Mouse (Mus musculus) left cerebral cortex, postnatal 25 days (tissue): ENCODE measurements around the gene Trpm1. TPM values are rescaled to one million over a fixed set of nuclear protein-coding genes. Genes with fewer than 3 reads are reported as not detected.
"Not testable (repeated sequence)": the region's sequence is repeated elsewhere in the genome, so short reads cannot be mapped to it uniquely, and the experiment has no call there.

Experiments
- DNase-seq, 2 experiments: peaks; one replicate each; pipeline ENCODE4 v3.0.0; 2022; ENCODE audit warnings: low spot score in 2 of 2, mixed read lengths in 1 of 2
- intact Hi-C: fragments of 180-260 bp; cut with DNase I; formaldehyde crosslinking; loops from one replicate; pipeline ENCODE4 v1.15.1; 2025
- total RNA-seq, 2 experiments: library from RNA; stranded (reverse); gene quantifications; 2 replicates each; pipeline ENCODE4 v1.2.3; 2021

Trpm1 gene
- under 1 TPM; 0.23 to 0.44 TPM for total RNA-seq

GRCm38 (mm10) chr7:64153535-64153934 lies at the start of gene Trpm1:
TSS of gene Trpm1 (plus strand) at chr7:64153835.
- DNase-seq = no peak
- intact Hi-C loops = loop anchor here (10.0 kb wide), 2 partner anchors 299 to 829 kb away; no protein-coding TSS in a partner anchor

- DNase-seq = peak; percentile 29 to 75
- intact Hi-C loops = no loop called here
Observed at GRCm38 (mm10) chr7:64122131-64122715, 31.4 kb upstream of the Trpm1 start.

DNA sequence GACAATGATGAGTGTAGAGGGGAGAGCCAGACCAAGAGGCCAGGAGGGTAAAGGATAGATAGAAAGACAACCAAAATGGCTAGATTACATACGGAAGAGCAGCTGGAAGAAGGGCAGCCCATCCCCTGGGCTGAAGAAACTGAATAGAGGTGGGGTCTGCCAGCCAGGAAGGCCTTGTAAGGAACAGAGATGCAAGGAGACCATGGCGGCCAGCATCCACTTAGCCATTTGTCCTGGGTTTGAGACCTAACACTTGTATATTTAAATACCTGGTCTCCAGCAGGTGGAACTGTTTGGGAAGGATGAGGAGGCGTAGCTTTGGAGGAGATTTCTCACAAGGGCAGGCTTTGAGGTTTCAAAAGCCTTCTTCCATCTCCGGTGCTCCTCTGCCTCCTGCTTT lies 29.9 kb upstream of the Trpm1 start:
- intact Hi-C loops = no loop called here
- no peak for DNase-seq

GRCm38 (mm10) chr7:64125994-64126393 lies 27.6 kb upstream of the Trpm1 start:
- intact Hi-C loops, DNase-seq: not testable (repeated sequence)

GRCm38 (mm10) chr7:64139866-64140265 lies 13.8 kb upstream of the Trpm1 start:
- DNase-seq = no peak
- intact Hi-C loops = no loop called here

GRCm38 (mm10) chr7:64141301-64142032 lies 12.2 kb upstream of the Trpm1 start:
- DNase-seq = no peak
- intact Hi-C loops = no loop called here

DNA sequence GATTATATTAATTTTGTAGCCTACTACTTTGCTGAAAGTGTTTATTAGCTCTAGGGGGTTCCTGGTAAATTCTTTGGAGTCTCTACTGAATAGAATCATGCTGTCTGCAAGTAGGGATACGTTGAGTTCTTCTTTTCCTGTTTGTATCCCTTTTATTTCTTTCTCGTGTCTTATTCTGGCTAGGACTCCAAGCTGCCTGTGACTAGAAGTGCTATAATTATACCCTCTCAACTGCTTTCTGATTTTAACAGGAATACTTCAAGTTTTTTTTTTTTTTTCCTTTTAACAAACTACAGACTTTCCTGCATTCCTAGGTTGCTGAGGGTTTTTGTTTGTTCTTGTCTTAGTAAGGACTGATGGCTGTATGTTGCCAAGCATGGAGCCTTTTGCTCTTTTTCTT lies 4.3 kb upstream of the Trpm1 start:
- intact Hi-C loops = no loop called here
- DNase-seq = peak in 1 of 2 experiments; percentile 52

- DNase-seq = peak in 1 of 2 experiments; percentile 66
- intact Hi-C loops = loop anchor here (10.0 kb wide), 2 partner anchors 295 to 825 kb away; no protein-coding TSS in a partner anchor
Observed at GRCm38 (mm10) chr7:64149747-64150146, 3.9 kb upstream of the Trpm1 start.

DNA sequence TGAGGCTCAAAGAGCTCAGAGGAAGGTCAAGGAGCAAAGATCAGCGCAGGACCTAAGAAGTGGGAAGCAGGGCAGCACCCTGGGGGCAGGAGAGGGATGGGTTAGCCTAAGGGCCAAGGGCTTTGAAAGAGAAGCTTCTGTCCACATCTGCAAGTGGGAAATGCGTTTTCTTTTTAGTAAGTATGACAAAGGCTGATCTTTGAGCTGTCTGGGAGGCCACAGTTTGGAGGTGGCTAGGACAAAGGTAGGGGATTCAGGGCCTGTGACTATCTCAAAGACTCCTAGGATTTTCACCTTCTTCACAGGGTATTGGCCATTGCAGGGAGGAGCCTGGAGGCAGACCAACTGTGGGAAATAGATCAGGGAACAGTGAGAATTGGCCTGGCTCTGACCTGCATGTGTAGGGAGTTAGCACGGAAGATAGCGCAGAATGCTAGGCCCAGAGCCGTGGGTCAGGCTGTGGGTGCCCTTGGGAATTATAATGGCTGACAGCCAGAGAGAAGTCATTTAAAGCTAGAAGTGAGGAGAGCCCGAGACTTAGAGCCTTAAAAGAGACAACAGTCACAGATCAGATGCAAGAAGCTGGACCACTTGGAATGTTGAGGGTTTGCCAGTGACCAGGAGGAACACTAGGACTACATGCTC lies 3.1 kb upstream of the Trpm1 start:
- intact Hi-C loops = loop anchor here (10.0 kb wide), 2 partner anchors 296 to 826 kb away; no protein-coding TSS in a partner anchor

DNA sequence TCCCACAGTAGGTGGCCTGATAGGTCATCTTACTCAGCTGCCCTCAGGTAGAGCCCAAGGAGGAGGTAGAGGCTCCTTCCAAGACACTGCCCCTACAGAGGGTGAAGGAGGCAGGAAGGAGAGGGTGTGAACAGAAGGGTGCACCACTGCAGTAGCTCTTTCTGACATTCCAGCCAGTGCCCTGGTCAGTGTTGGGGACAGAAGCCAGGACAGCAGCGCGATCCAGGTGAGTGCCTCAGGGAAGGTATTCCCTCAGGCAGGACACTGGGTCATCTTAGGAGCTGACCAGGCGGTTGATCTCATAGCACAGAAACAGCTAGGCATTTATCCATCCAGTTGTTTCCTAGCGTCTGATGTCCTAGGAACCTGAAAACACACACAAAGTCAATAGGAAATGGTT lies 1.6 kb downstream of the Trpm1 start:
- intact Hi-C loops = loop anchor here (2.0 to 10.0 kb wide), 4 partner anchors 90 to 830 kb away; no protein-coding TSS in a partner anchor
- DNase-seq = no peak

More for the DNA sequence above, 3.1 kb upstream of the Trpm1 start:
- no peak for DNase-seq

DNA sequence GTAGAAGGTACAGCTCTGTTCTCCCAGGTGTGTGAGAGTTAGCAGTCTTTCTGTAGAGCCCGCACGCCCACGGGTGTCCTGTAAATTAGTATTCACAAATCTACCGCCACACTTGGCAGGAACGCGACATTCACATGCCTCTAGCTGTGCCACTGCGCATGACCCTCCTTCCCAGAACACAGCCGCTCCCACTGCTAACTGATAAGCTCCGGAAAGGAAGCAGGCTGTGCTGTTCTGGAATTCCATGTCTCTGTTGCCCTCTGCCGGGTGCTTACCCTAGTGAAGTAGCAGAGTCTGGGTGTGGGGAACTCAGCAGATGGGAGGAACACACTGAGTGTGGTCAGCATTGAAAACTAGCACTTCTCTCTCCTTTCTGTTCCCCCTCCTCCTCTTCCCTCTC lies 2.1 kb downstream of the Trpm1 start:
- intact Hi-C loops = loop anchor here (2.0 to 10.0 kb wide), 4 partner anchors 91 to 831 kb away; no protein-coding TSS in a partner anchor
- DNase-seq = peak; percentile 88 to 96

DNA sequence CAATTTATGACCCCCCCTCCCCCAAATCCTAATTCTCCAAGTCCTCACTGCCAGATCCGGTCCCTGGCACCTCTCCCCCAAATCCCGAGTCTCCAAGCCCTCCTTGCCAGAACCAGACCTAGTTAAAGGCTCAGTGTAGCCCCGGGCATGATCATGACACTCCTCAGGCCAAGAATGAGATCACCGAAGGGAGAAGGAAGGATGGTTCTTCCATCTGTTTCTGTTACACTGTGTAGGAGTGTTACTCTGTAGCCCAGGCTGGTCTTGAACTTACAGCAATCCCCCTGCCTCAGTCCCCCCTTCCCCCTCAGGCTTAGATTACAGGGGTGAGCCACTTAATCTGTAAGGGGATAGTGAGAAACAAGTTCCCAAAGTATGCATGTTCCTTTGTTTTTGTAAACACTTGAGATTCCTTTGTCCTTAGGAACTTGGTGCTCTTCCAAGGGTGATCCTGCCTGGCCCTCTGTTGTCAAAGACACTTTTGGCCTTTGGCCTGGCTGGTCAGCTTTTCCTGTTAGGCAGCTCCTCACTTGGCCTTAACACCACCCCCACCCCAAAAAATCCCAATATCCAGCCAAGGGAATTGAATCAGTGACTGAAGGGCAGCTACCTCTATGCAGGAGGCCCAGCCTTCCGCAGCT lies 2.8 kb downstream of the Trpm1 start:
- no peak for DNase-seq
- intact Hi-C loops = loop anchor here (10.0 kb wide), 2 partner anchors 302 to 832 kb away; no protein-coding TSS in a partner anchor

GRCm38 (mm10) chr7:64156918-64157690 lies 3.5 kb downstream of the Trpm1 start:
- intact Hi-C loops = loop anchor here (10.0 kb wide), 2 partner anchors 302 to 832 kb away; no protein-coding TSS in a partner anchor
- no peak for DNase-seq

GRCm38 (mm10) chr7:64158281-64159055 lies 4.8 kb downstream of the Trpm1 start:
- peak in 1 of 2 experiments; percentile 47 for DNase-seq
- intact Hi-C loops = loop anchor here (2.0 to 10.0 kb wide), 3 partner anchors 220 to 834 kb away; partner anchors contain the start of gene Klf13

GRCm38 (mm10) chr7:64159056-64159542 lies 5.5 kb downstream of the Trpm1 start:
- DNase-seq = no peak
- intact Hi-C loops = loop anchor here (2.0 to 10.0 kb wide), 3 partner anchors 220 to 834 kb away; partner anchors contain the start of gene Klf13

- DNase-seq = peak in 1 of 2 experiments; percentile 34
- intact Hi-C loops = loop anchor here (2.0 to 10.0 kb wide), 5 partner anchors 131 to 835 kb away; partner anchors contain the start of gene Klf13
Observed at GRCm38 (mm10) chr7:64159612-64160591, 6.3 kb downstream of the Trpm1 start.
